Mouse (Mus musculus): Measurements from ENCODE around the gene Mcrip1. TPM values are rescaled to one million over a fixed set of nuclear protein-coding genes. Genes with fewer than 3 reads are reported as not detected.

The Mcrip1 gene
- polyA plus RNA-seq, 1 experiment from 2014 or later: 256 TPM

DNA sequence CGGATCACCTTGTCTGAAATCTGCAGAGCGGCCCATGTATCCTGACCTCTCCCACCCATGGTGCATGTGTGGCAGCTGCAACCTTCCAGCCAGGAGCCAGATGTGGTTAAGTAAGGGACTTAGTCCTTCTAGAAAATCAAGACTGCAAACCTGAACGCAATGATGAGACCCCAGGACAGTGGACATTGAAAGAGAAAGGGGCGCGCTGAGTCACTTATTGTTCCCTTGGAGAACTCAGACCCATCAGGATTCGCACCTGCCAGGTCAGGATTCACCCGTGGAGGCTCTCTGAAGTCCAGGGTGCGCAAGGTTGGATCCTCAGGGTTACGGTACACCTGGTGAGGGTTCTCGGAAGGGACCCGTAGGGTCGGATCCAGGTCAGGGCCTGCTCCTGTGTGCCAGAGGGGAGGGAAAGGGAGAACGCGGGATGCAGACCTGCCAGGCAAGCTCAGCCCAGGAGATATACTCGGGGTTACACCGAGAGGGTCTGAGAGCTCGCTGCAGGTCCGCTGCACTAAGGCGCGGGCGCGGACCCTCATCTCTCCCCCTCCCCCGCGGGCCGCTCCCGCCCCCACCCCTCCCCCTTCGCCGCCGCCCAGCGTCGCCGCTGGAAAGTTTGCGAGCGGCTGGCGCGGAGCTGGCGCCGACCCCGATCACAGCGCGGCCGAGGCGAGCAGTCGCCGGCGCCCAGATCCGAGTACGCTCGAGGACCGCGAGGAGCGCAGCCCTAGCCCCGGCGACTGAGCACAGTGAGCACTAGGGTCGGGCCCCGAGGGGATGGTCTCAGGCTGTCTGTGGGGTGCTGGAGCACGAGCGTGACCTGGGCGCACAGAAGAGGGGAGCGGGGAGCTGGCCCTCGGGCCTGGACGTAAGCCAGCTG, 19.2 kb downstream of the Mcrip1 start, which contains the start of gene Gcgr:
TSS of gene Gcgr (plus strand) at position 615 of the 880 bp plus-strand sequence.
- Histone ChIP-seq H3K27me3 (ENCODE audit: control insufficient read depth, insufficient read depth, low read length) (peaks cover 44% of the 10 kb centered on the region), H3K4me3 (ENCODE audit: low read depth, low read length) (peak within 1 kb of the TSS; percentile 31), H3K9ac (ENCODE audit: low read depth, low read length) (peak within 1 kb of the TSS; percentile 25; the same call in 1 of the 2 replicates), H3K4me2 (replicated peaks; ENCODE audit: low read depth, low read length) (peak within 1 kb of the TSS; percentile 56), H3K36me3 (ENCODE audit: control insufficient read depth, insufficient read depth, low read length) (no peaks in the 10 kb centered on the region), H3K4me1 (replicated peaks; ENCODE audit: control insufficient read depth, insufficient read depth, low read length) (peaks cover 3% of the 10 kb centered on the region), H3K27ac (ENCODE audit: low read depth, low read length) (no peak within 1 kb of the TSS), H3K9me3 (ENCODE audit: control insufficient read depth, low read length) (no peaks in the 10 kb centered on the region)
- ATAC-seq (ENCODE audit: low FRiP score) (no peak), DNase-seq (ENCODE audit: low spot score) (peak; percentile 55)
- 14% methylated on average over 33 of the region's 62 CpGs for WGBS

DNA sequence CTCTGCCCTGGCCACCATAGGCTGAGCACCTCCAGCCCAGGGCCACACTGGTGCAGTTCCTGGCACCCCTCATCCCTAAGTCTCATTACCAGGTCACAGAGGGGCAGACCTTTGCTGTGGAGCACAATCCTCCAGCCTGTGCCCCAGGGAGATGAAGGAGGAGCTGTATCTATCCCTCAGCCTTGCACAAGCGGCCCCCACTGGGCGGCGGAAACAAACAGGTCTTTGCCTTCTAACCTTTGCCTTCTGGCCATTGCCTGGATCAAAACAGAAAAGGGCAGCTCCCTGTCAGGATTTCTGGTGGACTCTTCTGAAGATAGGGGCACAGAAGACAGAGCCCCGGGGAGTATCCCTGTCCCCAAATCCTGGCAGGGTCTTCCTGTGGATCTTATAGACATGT, 20.6 kb downstream of the Mcrip1 start:
- Histone ChIP-seq H3K4me1 (replicated peaks; ENCODE audit: control insufficient read depth, insufficient read depth, low read length) (peaks cover 3% of the 10 kb centered on the region), H3K27ac (ENCODE audit: low read depth, low read length) (no peak overlapping the region), H3K4me3 (ENCODE audit: low read depth, low read length) (no peak overlapping the region), H3K36me3 (ENCODE audit: control insufficient read depth, insufficient read depth, low read length) (no peaks in the 10 kb centered on the region), H3K27me3 (ENCODE audit: control insufficient read depth, insufficient read depth, low read length) (peaks cover 44% of the 10 kb centered on the region), H3K9ac (ENCODE audit: low read depth, low read length) (no peak overlapping the region), H3K4me2 (replicated peaks; ENCODE audit: low read depth, low read length) (no peak overlapping the region), H3K9me3 (ENCODE audit: control insufficient read depth, low read length) (no peaks in the 10 kb centered on the region)
- ATAC-seq (ENCODE audit: low FRiP score): no peak
- 69% methylated on average over 4 of the region's 4 CpGs for WGBS
- no peak for DNase-seq (ENCODE audit: low spot score)

DNA sequence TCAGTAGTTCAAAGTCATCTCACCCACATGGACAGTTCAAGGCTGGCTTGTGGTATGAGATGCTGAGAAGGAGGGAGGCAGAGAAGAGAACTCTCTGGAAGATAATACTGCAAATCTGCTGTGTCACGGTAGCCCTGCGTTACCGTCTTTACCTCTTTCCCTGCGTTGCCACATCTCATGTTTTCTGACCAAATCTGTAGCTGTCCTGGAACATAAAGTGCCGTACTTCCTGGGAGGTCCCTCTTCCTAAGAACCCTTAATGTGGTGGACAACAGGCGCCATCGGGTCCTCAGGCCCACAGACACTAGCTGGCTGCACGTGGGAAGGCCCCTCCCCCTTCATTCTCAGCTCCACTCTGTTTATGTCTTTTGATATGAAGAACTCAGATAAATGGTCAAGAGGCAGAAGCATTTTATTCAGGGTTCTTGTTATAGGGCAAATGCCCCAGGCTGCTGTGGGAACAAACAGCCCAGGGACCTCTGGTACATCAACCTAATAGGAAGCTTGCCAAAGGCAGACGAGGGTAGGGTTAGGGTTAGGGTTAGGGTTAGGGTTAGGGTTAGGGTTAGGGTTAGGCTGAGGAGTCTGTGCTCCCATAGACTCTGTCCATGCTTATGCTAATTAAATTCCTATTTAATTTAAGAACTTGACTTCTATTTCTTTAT, 21.7 kb downstream of the Mcrip1 start:
- WGBS: 87% methylated on average over 9 of the region's 9 CpGs

DNA sequence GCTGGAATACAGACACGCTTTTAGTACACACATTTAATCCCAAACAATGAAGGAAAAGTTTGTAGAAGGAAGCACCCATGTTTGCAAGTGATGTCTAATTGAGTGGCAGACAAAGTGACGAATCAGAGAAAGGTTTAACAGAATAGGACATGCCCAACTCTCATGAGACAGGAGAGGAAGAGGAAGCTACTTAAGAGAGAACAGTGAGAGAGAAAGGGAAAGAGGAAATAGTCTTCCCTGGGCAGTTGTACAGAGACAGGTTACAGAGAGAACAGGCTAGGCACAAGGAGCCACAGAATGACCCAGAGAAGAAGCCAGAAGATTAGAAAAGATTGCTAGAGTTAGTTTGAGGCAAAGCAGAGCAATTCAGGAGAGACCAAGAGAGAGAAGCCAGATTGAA, 23.6 kb downstream of the Mcrip1 start:
- no peaks in the 10 kb centered on the region for H3K9me3 ChIP-seq (ENCODE audit: control insufficient read depth, low read length)
- no peak overlapping the region for H3K4me3 ChIP-seq (ENCODE audit: low read depth, low read length)
- DNase-seq (ENCODE audit: low spot score) (no peak), ATAC-seq (ENCODE audit: low FRiP score) (no peak)
- peaks cover 27% of the 10 kb centered on the region for H3K27me3 ChIP-seq (ENCODE audit: control insufficient read depth, insufficient read depth, low read length)
- no peak overlapping the region for H3K27ac ChIP-seq (ENCODE audit: low read depth, low read length)
- WGBS: 80% methylated on average over 2 of the region's 2 CpGs
- no peak overlapping the region for H3K4me2 ChIP-seq (replicated peaks; ENCODE audit: low read depth, low read length)
- H3K4me1 ChIP-seq (replicated peaks; ENCODE audit: control insufficient read depth, insufficient read depth, low read length): peaks cover under 1% of the 10 kb centered on the region
- H3K9ac ChIP-seq (ENCODE audit: low read depth, low read length): no peak overlapping the region
- H3K36me3 ChIP-seq (ENCODE audit: control insufficient read depth, insufficient read depth, low read length): no peaks in the 10 kb centered on the region

More for the DNA sequence above, 21.7 kb downstream of the Mcrip1 start:
- ATAC-seq (ENCODE audit: low FRiP score): no peak
- Histone ChIP-seq H3K36me3 (ENCODE audit: control insufficient read depth, insufficient read depth, low read length) (no peaks in the 10 kb centered on the region), H3K27ac (ENCODE audit: low read depth, low read length) (no peak overlapping the region), H3K4me3 (ENCODE audit: low read depth, low read length) (no peak overlapping the region), H3K9me3 (ENCODE audit: control insufficient read depth, low read length) (no peaks in the 10 kb centered on the region), H3K27me3 (ENCODE audit: control insufficient read depth, insufficient read depth, low read length) (peaks cover 41% of the 10 kb centered on the region), H3K4me2 (replicated peaks; ENCODE audit: low read depth, low read length) (no peak overlapping the region), H3K9ac (ENCODE audit: low read depth, low read length) (no peak overlapping the region), H3K4me1 (replicated peaks; ENCODE audit: control insufficient read depth, insufficient read depth, low read length) (peaks cover 3% of the 10 kb centered on the region)
- no peak for DNase-seq (ENCODE audit: low spot score)

DNA sequence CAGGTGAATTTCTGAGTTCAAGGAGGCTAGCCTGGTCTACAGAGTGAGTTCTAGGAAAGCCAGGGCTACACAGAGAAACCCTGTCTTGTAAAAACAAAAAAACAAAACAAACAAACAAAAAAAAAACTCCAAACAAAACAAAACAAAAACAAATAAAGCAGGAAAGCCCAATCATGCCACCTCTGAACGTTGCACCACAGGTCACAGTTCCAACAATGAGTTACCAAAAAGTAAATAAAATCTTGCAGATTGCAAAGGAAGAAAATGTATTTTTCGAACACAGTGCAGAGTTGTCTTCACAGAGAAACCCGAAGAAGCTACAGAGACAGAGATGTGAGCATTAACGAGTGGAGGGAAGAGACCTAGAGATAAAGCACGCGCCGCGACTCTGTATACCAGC, 26.9 kb downstream of the Mcrip1 start:
- Histone ChIP-seq H3K36me3 (ENCODE audit: control insufficient read depth, insufficient read depth, low read length) (no peaks in the 10 kb centered on the region), H3K4me1 (replicated peaks; ENCODE audit: control insufficient read depth, insufficient read depth, low read length) (no peaks in the 10 kb centered on the region), H3K4me2 (replicated peaks; ENCODE audit: low read depth, low read length) (no peak overlapping the region), H3K4me3 (ENCODE audit: low read depth, low read length) (no peak overlapping the region), H3K9me3 (ENCODE audit: control insufficient read depth, low read length) (no peaks in the 10 kb centered on the region), H3K27me3 (ENCODE audit: control insufficient read depth, insufficient read depth, low read length) (no peaks in the 10 kb centered on the region), H3K9ac (ENCODE audit: low read depth, low read length) (no peak overlapping the region), H3K27ac (ENCODE audit: low read depth, low read length) (no peak overlapping the region)
- DNase-seq (ENCODE audit: low spot score) (no peak), ATAC-seq (ENCODE audit: low FRiP score) (no peak)
- 88% methylated on average over 8 of the region's 8 CpGs for WGBS

DNA sequence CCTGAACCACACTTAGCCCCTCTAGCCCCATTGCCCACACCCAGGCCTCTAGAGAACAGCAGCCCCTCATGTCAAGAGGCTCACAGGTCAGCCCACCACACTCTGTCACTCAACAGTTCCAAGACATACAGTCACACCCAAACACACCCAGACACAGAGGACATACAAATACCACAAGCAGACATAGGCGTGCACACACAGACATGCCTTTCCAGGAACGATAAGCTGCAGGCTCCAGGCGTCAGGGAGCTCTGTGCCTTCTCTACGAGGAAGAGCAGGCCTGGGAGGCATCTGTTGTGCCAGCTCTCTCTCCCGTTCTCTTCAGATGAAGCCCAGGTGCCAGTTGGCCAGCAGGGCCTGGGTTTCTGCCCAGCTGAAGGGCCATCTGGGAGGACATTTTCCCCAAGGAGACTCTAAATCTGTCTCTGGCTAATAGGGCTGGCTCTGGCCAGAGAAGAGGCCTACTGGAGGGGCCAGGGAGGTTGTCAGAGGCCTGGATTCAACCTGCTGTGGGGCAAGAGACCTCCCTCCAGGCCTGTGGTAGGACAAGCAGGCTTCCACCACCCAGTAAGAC, 28.5 kb downstream of the Mcrip1 start:
- Histone ChIP-seq H3K36me3 (ENCODE audit: control insufficient read depth, insufficient read depth, low read length) (no peaks in the 10 kb centered on the region), H3K4me2 (replicated peaks; ENCODE audit: low read depth, low read length) (no peak overlapping the region), H3K9ac (ENCODE audit: low read depth, low read length) (no peak overlapping the region), H3K4me1 (replicated peaks; ENCODE audit: control insufficient read depth, insufficient read depth, low read length) (no peaks in the 10 kb centered on the region), H3K4me3 (ENCODE audit: low read depth, low read length) (no peak overlapping the region), H3K27me3 (ENCODE audit: control insufficient read depth, insufficient read depth, low read length) (no peaks in the 10 kb centered on the region), H3K27ac (ENCODE audit: low read depth, low read length) (no peak overlapping the region), H3K9me3 (ENCODE audit: control insufficient read depth, low read length) (no peaks in the 10 kb centered on the region)
- WGBS: 83% methylated on average over 5 of the region's 5 CpGs
- DNase-seq (ENCODE audit: low spot score): no peak
- ATAC-seq (ENCODE audit: low FRiP score): no peak

DNA sequence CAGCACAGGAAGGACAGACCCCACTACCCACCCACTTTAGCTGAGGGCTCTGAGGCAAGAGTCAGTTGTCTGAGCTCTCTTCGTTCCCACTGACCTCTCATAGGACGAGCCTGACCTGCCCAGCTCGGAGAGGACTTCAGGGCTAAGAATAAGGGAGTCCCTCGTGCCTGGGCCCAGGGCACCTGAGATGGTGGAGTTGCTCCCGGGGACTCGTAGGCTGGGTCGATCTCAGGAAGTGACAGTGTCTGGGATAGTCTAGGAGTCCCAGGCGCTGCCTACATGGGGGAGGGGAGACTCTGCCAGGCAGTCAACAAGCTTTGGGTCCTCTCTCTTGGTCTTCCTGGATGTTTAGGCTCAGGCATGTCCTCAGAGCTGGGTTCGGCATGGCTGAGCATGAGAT, 29.0 kb downstream of the Mcrip1 start:
- ATAC-seq (ENCODE audit: low FRiP score) (no peak), DNase-seq (ENCODE audit: low spot score) (no peak)
- H3K4me2 ChIP-seq (replicated peaks; ENCODE audit: low read depth, low read length): no peak overlapping the region
- H3K9ac ChIP-seq (ENCODE audit: low read depth, low read length): no peak overlapping the region
- H3K27ac ChIP-seq (ENCODE audit: low read depth, low read length): no peak overlapping the region
- no peaks in the 10 kb centered on the region for H3K36me3 ChIP-seq (ENCODE audit: control insufficient read depth, insufficient read depth, low read length)
- 74% methylated on average over 9 of the region's 9 CpGs for WGBS
- H3K4me3 ChIP-seq (ENCODE audit: low read depth, low read length): no peak overlapping the region
- no peaks in the 10 kb centered on the region for H3K9me3 ChIP-seq (ENCODE audit: control insufficient read depth, low read length)
- no peaks in the 10 kb centered on the region for H3K27me3 ChIP-seq (ENCODE audit: control insufficient read depth, insufficient read depth, low read length)
- no peaks in the 10 kb centered on the region for H3K4me1 ChIP-seq (replicated peaks; ENCODE audit: control insufficient read depth, insufficient read depth, low read length)

DNA sequence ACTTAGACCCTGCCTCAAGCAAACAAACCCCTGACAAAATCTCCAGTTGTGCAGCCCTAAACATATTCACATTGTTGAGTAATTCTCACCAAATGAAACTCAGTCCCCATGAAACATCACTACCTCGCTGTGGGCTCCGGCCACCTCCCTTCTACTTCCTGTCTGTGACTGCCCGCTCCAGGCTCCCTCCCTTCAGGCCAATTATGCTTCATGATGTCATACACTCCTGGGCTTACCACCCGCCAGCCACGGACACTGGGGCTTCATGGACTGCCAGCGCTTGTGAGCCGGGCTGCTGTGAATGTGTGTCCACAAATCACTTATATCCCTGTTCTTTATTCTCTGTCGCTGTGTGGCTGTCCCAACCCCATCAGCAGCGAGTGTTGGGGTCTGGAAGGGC, 29.8 kb downstream of the Mcrip1 start:
- ATAC-seq (ENCODE audit: low FRiP score) (no peak), DNase-seq (ENCODE audit: low spot score) (no peak)
- H3K27me3 ChIP-seq (ENCODE audit: control insufficient read depth, insufficient read depth, low read length): no peaks in the 10 kb centered on the region
- no peak overlapping the region for H3K27ac ChIP-seq (ENCODE audit: low read depth, low read length)
- no peak overlapping the region for H3K4me2 ChIP-seq (replicated peaks; ENCODE audit: low read depth, low read length)
- H3K4me1 ChIP-seq (replicated peaks; ENCODE audit: control insufficient read depth, insufficient read depth, low read length): no peaks in the 10 kb centered on the region
- no peak overlapping the region for H3K9ac ChIP-seq (ENCODE audit: low read depth, low read length)
- no peaks in the 10 kb centered on the region for H3K9me3 ChIP-seq (ENCODE audit: control insufficient read depth, low read length)
- H3K36me3 ChIP-seq (ENCODE audit: control insufficient read depth, insufficient read depth, low read length): no peaks in the 10 kb centered on the region
- 56% methylated on average over 9 of the region's 9 CpGs for WGBS
- H3K4me3 ChIP-seq (ENCODE audit: low read depth, low read length): no peak overlapping the region

All from hindbrain, embryonic 11.5 days (tissue).